Mouse (Mus musculus) gastrocnemius, postnatal 4 days (tissue): Measurements from ENCODE around the gene Sin3a. TPM values are rescaled to one million over a fixed set of nuclear protein-coding genes. Genes with fewer than 3 reads are reported as not detected.

Source experiments
- DNase-seq, 2 experiments: peaks; one replicate each; pipeline ENCODE4 v3.0.0; 2021 to 2022; ENCODE audit warnings: low spot score in 2 of 2, mixed read lengths in 2 of 2
- total RNA-seq, 2 experiments: library from RNA; stranded (reverse); gene quantifications; 2 replicates each; pipeline ENCODE4 v1.2.3; 2021

The Sin3a gene
- total RNA-seq, 2 experiments from 2014 or later: 37.6 to 39.4 TPM

DNA sequence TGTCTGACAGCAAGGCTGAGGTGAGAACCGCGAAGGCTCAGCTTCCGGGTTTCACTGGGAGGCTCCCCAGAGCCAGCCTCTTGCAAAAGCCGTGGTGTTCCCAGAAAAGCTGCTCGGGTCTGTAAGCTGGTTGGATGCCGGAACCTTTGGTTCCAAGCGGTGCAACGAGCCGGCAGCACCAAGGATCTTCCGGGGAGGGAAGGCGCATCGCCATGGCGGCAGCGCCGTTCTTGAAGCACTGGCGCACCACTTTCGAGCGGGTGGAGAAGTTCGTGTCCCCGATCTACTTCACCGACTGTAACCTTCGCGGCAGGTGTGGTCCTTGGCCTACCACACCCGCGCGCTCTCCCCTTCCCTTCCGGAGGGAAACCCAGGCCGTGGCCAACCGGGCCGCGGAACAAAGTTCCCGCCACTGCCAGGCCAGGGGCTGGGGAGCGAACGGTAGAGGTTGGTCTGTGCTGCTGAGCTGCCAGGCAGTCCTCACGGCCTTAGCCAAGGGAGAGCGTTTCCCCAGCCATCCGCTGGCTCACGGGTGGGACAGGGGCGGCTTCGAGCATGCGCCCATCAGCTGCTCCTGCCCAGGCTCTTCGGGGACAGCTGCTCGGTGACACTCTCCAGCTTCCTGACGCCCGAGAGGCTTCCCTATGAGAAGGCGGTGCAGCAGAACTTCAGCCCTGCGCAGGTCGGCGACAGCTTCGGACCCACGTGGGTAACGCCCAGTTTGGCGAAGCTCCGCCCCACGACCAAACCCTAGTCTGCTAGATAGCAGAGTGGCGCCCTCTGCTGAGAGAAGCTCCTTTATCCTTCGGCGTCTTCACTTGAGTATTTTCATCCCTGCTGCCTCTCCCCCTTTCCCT lies 59.0 kb downstream of the Sin3a start, which contains the start of gene Man2c1:
TSS of gene Man2c1 (plus strand) at position 114 of the 857 bp plus-strand sequence.
- peak; percentile 84 to 95 for DNase-seq

DNA sequence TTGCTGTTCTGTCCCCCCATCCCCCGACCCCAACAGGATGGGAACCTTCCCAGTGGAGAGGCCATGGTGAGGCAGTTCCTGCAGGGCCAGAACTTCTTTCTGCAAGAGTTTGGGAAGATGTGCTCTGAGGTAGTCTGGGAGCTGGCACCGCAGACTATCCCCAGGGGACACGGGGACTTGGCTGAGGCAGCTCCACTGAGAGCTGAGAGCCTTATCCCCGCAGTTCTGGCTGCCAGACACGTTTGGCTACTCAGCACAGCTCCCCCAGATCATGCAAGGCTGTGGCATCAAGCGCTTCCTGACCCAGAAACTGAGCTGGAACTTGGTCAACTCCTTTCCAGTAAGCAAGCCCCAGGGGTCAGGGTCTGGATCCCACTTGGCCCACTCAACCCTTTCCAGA lies 65.4 kb downstream of the Sin3a start:
- DNase-seq: no peak

DNA sequence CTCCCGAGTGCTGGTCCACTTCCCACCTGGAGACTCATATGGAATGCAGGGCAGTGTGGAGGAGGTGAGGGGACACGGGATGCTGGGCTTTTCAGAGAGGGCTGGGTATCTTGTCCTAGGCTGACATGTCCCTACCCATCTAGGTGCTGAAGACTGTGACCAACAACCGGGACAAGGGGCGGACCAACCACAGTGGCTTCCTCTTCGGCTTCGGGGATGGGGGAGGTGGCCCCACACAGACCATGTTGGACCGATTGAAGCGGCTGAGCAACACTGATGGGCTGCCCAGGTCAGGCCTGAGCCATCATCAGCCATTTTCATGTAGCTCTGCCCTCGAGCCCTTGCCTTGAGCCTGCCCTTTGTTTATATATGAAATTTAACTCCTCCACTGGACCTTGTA lies 65.9 kb downstream of the Sin3a start:
- no peak for DNase-seq

DNA sequence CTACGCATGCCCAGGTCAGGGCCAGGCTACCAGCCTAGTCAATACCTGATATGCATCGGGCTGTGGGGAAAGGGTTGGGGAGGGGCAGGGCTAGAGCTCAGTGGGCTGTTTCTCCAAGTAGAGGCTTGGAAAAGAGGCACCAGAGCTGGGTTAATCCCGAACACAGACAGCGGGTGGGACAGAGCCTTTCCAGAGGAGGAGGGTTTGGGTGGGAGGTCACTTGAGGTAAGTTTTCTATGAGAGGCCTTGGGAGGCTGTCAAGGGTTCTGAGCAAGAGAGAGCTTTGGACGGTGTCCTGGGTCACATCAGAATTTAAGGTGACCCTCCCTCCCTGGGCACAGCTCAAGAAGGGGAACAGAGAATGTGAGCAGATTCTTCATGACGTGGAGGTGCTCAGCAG lies 66.7 kb downstream of the Sin3a start:
- no peak for DNase-seq

DNA sequence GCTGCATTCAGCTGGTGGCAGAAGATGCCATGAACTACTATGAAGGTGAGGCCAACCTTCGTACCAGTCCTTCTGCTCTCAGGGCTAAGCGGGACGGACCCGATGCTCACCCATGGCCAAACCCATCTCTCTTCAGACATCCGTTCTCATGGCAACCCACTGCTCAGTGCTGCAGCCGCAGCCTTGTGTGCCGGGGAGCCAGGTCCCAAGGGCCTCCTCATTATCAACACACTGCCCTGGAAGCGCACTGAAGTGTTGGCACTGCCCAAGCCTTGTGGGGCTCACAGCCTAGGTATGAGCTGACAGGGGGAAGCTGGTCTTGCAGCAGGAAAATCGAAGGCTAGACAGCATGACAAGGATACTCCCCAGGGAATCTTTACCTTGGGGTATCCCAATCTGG lies 67.3 kb downstream of the Sin3a start:
- DNase-seq: no peak

DNA sequence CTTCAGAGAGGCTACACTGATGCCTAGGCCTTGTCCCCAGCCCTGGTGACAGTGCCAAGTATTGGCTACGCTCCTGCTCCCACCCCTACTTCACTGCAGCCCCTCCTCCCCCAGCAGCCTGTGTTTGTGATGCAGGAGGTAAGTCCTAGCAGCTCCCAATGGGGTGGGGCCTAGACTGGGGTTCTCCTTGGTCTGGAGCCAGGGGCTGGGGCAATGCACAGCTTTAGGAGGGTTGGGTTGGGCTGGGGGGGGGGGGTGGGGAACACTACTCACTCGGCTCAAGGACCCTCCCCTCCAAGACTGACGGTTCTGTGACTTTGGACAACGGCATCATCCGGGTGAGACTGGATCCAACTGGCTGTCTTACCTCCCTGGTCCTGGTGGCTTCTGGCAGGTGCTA lies 67.7 kb downstream of the Sin3a start:
- no peak for DNase-seq

DNA sequence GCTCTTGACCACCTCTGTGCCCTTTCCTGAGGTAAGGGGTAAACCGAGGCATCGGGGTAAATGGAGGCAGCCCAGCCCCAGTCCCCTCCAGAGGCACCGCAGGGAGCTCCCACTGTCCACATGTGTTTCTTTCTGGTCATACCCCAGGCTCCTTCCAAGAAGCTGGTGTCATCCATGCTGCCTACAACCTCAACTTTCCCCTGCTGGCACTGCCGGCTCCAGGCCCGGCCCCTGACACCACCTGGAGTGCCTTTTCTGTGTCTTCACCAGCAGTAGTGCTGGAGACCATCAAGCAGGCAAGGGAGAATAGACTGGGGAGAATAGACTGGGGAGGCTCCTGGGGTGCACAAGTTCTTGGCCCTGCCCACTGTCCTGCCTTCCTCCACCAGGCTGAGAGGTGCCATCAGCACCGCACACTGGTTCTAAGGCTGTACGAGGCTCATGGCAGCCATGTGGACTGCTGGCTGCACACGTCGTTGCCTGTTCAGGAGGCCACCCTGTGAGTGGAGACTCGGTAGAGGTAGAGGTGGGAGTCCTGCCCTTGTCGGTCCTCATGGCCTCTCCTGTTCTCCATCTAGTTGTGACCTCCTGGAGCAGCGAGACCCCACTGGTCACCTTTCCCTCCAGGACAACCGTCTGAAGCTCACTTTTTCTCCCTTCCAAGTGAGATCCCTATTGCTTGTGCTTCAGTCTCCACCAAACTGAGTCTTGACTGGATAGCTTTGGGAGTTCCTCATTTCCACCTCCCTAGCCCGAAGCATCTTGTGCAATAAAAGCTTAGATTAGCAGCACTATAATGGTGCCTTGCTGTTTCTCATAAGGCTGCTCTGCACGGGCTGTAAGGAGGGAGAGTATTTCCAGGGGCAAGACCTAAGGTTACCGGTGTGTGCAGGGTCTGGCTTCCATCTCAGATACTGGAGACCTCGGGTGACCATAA lies 69.8 kb downstream of the Sin3a start:
- no peak for DNase-seq

DNA sequence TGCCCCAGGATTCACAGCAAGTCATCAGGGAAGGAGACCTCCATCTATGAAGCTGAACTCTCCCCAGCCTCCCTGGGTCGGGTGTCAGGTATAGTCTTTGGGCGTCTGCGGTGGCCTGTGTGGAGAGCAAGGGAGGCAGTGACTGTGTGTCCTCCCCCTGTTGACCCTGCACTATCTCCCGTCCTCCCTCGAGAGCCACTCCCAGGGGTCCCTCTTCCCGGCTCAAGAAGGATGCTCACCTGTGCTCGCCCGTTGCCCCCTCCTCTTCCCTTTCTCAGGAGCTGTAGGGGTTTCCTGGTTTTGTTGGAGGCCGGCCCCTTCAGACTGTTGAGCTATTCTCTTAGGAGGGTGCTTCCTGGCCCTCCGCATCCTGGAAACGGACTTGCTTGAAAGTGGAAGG lies 71.4 kb downstream of the Sin3a start:
- DNase-seq: no peak

DNA sequence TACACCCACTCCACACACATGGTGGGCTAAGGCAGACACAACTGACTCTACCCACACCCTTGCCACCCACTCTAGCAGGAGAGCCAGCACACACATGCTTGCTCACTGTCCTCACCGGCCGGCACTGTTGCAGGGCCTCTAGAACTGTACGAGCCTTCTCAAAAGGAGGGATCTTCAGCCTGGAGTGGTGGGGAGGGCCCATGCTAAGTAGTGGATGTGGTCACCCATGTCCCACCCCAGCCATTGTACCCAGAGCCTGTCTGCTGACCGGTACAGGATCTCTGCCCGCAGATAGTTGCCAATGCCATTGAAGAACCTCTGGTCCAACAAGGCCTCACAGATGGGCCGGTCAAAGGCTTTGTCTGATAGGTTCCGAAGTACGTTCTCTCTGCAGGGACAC lies 73.0 kb downstream of the Sin3a start:
- DNase-seq: no peak

DNA sequence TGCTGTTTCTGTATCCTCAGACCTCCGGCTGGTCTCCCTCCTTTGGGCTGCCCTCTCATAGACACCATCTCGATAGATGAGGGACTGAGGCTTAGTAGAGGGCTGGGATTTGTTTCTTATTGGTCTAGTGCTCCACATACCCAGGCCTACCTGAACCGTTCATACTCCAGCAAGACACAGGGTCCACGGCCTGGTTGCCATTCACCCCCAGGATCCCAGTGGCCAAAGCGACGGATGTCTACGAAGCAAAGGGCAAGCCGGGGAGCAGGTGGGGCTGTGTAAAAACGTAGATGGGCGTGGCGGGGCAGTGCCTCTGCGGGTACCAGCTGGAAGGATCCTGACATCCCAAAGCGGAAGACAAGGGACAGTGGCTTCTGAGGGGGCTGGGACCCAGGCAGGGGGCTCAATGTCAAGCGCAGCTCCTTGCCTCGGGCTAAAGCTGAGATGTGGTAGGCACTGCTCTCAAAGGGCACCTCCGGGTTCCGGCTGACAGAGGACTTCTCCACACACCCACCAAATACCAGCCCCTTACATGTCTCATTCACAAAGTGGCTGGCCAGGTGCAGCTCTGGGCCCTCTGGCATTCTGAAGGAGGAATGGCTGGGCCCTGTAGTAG lies 74.7 kb downstream of the Sin3a start:
- no peak for DNase-seq

DNA sequence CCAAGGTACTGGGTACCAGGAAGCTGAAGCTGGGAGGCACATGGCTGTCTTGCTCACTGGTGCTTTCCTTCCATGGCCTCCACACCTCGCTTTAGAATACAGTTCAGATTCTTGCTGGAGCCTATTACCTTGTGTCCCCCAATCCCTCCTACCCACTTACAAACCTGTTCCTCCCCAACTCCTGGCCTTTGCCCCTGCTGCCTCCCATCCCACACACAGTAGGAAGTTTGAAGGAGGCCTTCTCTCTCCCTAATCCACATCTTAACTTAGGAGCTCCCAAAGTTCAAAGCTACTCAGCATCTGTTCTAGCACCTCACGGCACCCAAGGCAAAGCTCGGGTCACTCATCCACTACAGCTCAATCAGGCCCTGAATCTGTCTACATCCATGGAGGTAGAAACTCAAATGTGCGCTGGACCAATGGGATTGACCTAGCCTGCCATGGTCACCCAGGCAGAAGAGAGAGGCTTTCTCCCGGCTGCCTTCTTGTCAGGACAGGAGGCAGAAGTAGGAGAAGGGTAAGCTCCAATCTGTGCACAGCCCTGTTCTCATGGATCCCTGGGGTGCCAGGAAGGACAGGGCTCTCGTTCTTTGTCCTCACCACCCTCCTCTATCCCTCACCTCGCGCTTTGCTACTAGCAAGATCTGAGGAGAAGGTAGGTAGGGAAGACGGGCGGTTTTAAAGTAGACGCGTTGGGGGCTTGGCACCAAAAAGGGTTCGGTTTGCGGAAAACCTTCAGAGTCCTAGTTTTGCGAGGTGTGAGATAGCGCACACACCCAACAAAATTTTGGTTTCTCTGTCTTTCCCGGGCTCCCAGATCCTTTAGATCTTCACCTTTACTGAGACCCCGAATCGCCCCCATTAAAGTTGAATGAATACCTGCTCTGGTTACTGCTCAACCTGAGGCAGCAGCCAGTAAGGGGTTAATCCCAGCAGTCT lies 75.6 kb downstream of the Sin3a start:
- DNase-seq: peak in 1 of 2 experiments; percentile 13

DNA sequence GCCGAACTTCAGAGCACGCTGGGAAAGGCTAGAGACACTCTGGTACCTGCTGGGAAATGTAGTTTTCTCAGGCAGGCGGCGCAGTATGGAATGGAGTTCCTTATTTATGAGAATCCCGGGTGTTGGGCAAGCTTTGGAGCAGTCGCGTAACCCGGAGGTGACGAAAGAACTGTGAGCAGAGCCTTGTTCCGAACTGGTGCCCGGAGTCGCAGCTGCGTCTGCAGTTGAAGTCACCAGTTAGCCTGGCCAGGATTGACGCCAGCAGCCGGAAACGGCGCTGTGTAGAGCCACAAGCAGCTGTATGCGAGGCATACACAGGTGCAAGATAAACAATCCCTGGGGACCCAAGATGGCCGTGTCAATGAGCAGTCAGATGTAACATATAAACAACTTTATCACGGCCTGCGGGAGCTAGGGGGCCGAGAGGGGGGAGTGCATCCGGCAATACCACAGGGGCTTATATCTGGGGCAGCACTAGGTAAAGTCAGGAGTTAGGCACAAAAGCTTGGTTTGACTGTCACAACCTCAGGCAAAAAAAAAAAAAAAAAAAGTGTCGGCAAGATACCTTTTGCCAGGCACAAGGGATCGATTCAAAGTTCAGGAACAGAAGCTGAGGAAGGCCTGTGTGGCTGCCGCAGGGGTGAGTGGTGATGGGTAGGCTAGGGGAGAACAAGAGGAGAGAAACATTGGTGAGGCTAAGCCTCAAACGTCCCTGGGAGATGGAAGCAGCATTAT lies 76.5 kb downstream of the Sin3a start, which contains the start of gene Neil1:
TSS of gene Neil1 (minus strand) at position 162 of the 735 bp plus-strand sequence.
- peak in 1 of 2 experiments; percentile 76 for DNase-seq

DNA sequence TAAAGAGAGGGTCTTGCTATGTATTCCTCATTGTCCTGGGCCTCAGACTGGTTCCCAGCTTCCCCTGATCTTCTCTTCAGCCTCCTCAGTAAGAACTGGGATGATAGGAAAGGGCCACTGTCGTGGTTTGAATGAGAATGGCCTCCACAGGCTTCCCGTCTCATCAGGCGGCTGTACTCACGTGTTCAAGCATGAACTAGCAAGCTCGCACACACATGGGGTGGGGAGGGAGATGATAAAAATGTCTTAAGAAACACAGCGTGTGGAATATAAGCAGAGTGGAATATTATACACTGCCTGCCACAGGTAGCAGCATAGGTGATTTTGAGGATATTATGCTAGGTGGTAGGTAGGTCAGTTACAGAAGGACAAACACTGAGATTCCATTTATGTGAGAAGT lies 77.2 kb downstream of the Sin3a start:
- no peak for DNase-seq

DNA sequence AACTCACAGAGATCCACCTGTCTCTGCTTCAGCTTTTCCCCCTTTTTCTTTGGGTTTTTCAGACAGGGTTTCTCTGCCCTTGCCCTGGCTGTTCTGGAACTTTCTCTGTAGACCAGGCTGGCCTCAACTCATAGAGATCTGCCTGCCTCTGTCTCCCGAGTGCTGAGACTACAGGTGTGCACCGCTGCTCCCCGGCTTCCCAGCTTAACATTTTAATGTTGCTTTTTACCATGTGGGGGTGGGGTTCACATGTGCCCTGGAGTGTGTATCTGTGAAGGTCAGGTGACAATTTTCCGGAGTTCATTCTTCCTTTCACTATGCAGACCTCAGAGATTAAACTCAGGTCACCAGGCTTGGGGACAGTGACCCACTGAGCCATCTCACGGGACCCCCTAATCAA lies 78.4 kb downstream of the Sin3a start:
- DNase-seq: no peak

DNA sequence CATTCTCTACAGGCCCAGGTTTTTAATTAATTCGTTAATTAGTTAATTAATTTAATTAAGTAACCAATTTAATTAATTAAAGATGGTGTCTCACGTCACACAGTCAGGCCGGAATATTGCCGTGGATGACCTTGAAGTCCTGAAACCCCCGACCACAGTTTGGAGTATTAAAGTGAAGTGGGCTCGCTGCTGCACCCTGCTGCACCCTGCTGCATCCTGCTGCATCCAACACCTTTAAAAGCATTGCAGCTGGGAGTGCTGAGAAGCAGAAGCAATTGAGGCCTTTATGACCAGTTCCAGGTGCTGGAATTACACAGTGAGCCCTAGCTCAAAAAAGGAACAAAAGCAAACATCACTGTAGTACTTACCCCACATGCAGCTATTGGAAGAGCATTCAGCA lies 80.5 kb downstream of the Sin3a start:
- DNase-seq: no peak

DNA sequence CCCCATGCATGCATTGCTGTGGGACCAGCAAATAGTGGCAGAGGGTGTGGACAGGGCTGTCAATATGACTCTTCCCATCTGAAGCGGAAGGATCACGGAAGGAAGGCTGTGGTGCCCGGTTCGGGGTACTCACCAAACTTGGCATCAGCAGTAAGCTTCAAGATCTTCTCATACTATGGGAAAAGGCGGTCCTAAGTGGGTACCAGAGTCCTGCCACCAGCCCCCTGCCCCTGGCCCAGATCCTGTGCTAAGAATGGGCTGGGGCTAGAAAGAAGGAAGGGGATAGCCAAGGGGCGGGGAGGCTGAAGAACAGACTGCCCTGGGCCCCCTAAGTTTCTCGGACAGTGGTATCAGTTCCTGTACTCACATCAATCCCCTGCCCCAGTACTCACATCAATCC lies 84.5 kb downstream of the Sin3a start:
- DNase-seq: no peak

DNA sequence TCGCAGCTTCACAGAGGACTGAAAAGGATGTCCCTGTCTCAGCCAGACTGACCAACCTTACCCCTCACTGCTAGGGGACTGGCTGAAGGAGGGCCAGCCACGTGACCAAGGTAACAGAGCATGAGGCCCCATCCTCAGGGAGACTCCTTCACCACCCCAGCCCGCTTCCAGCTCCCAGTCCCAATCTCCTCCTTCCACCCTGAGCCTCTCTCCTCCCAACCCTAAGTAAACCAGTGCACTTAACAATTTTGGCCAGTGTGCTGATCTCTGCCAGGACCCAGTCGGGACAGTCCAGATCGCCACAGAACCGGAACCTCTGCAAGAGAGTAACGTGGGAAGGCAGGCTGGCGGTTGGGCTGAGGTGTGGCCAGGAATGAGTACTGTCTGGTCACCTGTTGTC lies 85.0 kb downstream of the Sin3a start:
- DNase-seq: no peak

DNA sequence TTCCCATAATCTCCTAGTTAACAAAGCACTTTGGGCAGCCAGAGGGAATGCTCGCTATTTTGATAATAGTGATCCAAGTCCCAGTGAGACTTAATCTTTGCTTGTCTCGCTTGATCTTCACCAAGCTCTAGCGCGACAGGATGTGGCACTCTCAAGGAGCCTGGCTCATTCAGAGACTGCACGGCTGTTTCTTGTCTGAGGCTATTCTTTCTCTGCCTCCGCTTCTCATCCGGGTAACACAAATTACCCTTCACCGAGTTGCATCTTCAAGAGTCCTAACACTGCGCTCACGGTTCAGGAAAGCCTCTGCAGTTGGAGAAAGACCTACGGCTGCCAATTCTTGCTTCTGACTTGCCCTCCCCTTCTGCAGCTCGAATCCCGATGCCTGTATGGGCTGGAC lies 85.7 kb downstream of the Sin3a start:
- DNase-seq: no peak

DNA sequence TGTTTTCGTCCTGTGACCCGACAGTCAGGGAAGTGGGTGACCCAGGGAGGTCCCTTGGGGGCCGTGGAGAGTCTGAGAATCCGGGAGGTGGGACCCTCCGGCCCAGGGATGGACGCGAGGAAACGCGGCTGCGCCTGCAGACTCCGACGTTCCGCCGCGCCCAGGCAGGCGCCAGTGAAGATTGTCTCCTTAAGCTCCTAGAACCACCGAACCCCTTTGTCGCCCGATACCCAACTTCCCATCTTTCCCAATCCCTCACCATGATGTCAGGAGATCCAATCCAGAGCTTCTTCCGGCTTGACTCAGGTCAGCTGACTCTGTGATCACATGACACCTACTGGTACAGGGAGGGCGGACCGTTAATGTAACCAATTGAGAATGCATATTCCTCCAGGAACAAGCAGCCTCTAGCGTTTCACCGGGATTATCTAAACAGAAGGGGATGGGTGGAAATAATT lies 86.2 kb downstream of the Sin3a start, which contains the start of gene Commd4:
TSS of gene Commd4 (minus strand) at position 319 of the 458 bp plus-strand sequence.
- peak; percentile 86 to 97 for DNase-seq
